Mouse (Mus musculus): ENCODE data around the gene Gm4881. TPM values are rescaled to one million over a fixed set of nuclear protein-coding genes. Genes with fewer than 3 reads are reported as not detected.

The Gm4881 gene
- polyA plus RNA-seq, 1 experiment from 2014 or later, result not detected

- 3% methylated on average over 29 of the region's 29 CpGs for WGBS
- peaks cover 19% of the 10 kb centered on the region for H3K4me1 ChIP-seq
- DNase-seq (ENCODE audit: low spot score), result no peak
- no peaks in the 10 kb centered on the region for H3K36me3 ChIP-seq
- H3K4me3 ChIP-seq, result no peak overlapping the region
- peaks cover 100% of the 10 kb centered on the region for H3K27me3 ChIP-seq (ENCODE audit: low read depth, poor library complexity, severe bottlenecking)
- H3K9me3 ChIP-seq (replicated peaks), result no peaks in the 10 kb centered on the region
- no peak overlapping the region for H3K27ac ChIP-seq
Measured at GRCm38 (mm10) chr7:24948774-24949173, 4.5 kb upstream of the Gm4881 start.

GRCm38 (mm10) chr7:24947316-24948048 lies 3.2 kb upstream of the Gm4881 start:
- peaks cover 100% of the 10 kb centered on the region for H3K27me3 ChIP-seq (ENCODE audit: low read depth, poor library complexity, severe bottlenecking)
- H3K27ac ChIP-seq, result no peak overlapping the region
- DNase-seq (ENCODE audit: low spot score), result no peak
- 2% methylated on average over 7 of the region's 7 CpGs for WGBS
- H3K4me3 ChIP-seq, result no peak overlapping the region
- peaks cover 16% of the 10 kb centered on the region for H3K4me1 ChIP-seq
- no peaks in the 10 kb centered on the region for H3K9me3 ChIP-seq (replicated peaks)
- no peaks in the 10 kb centered on the region for H3K36me3 ChIP-seq

GRCm38 (mm10) chr7:24943641-24944040 lies 653 bp downstream of the Gm4881 start:
- H3K27ac ChIP-seq, result no peak overlapping the region
- no peak for DNase-seq (ENCODE audit: low spot score)
- no peak overlapping the region for H3K4me3 ChIP-seq
- H3K27me3 ChIP-seq (ENCODE audit: low read depth, poor library complexity, severe bottlenecking), result peaks cover 100% of the 10 kb centered on the region
- no peaks in the 10 kb centered on the region for H3K9me3 ChIP-seq (replicated peaks)
- 7% methylated on average over 6 of the region's 6 CpGs for WGBS
- H3K36me3 ChIP-seq, result no peaks in the 10 kb centered on the region
- peaks cover 11% of the 10 kb centered on the region for H3K4me1 ChIP-seq

- H3K27ac ChIP-seq, result no peak overlapping the region
- peaks cover 11% of the 10 kb centered on the region for H3K36me3 ChIP-seq
- no peaks in the 10 kb centered on the region for H3K9me3 ChIP-seq (replicated peaks)
- peaks cover 42% of the 10 kb centered on the region for H3K4me1 ChIP-seq
- no peak for DNase-seq (ENCODE audit: low spot score)
- no peak overlapping the region for H3K4me3 ChIP-seq
- peaks cover 97% of the 10 kb centered on the region for H3K27me3 ChIP-seq (ENCODE audit: low read depth, poor library complexity, severe bottlenecking)
- WGBS, result 2% methylated on average over 15 of the region's 15 CpGs
Measured at GRCm38 (mm10) chr7:24931651-24932050, 12.6 kb downstream of the Gm4881 start.

GRCm38 (mm10) chr7:24930475-24930874 lies 13.8 kb downstream of the Gm4881 start:
- no peaks in the 10 kb centered on the region for H3K9me3 ChIP-seq (replicated peaks)
- no peak for DNase-seq (ENCODE audit: low spot score)
- H3K27me3 ChIP-seq (ENCODE audit: low read depth, poor library complexity, severe bottlenecking), result peaks cover 85% of the 10 kb centered on the region
- peaks cover 42% of the 10 kb centered on the region for H3K4me1 ChIP-seq
- H3K27ac ChIP-seq, result no peak overlapping the region
- peaks cover 23% of the 10 kb centered on the region for H3K36me3 ChIP-seq
- WGBS, result 60% methylated on average over 6 of the region's 6 CpGs
- H3K4me3 ChIP-seq, result no peak overlapping the region

- Histone ChIP-seq H3K27me3 (ENCODE audit: low read depth, poor library complexity, severe bottlenecking) (no peaks in the 10 kb centered on the region), H3K27ac (no peak overlapping the region), H3K4me3 (no peak overlapping the region), H3K9me3 (replicated peaks) (no peaks in the 10 kb centered on the region), H3K4me1 (no peaks in the 10 kb centered on the region; the same call in 1 of the 2 replicates), H3K36me3 (peaks cover 85% of the 10 kb centered on the region)
- 90% methylated on average over 9 of the region's 9 CpGs for WGBS
- DNase-seq (ENCODE audit: low spot score), result no peak
Measured at GRCm38 (mm10) chr7:24919728-24920127, 24.6 kb downstream of the Gm4881 start.

GRCm38 (mm10) chr7:24918763-24919323 lies 25.5 kb downstream of the Gm4881 start:
- DNase-seq (ENCODE audit: low spot score), result no peak
- H3K36me3 ChIP-seq, result peaks cover 76% of the 10 kb centered on the region
- no peaks in the 10 kb centered on the region; the same call in 1 of the 2 replicates for H3K4me1 ChIP-seq
- no peaks in the 10 kb centered on the region for H3K9me3 ChIP-seq (replicated peaks)
- WGBS, result 91% methylated on average over 20 of the region's 20 CpGs
- no peak overlapping the region for H3K4me3 ChIP-seq
- no peak overlapping the region for H3K27ac ChIP-seq
- H3K27me3 ChIP-seq (ENCODE audit: low read depth, poor library complexity, severe bottlenecking), result no peaks in the 10 kb centered on the region

GRCm38 (mm10) chr7:24912480-24912879 lies 31.8 kb downstream of the Gm4881 start:
- Histone ChIP-seq H3K9me3 (replicated peaks) (no peaks in the 10 kb centered on the region), H3K27ac (no peak overlapping the region), H3K27me3 (ENCODE audit: low read depth, poor library complexity, severe bottlenecking) (no peaks in the 10 kb centered on the region), H3K4me3 (no peak overlapping the region), H3K4me1 (peaks cover 5% of the 10 kb centered on the region), H3K36me3 (peaks cover 60% of the 10 kb centered on the region)
- no peak for DNase-seq (ENCODE audit: low spot score)
- 96% methylated on average over 14 of the region's 14 CpGs for WGBS

GRCm38 (mm10) chr7:24907211-24907748 lies 37.0 kb downstream of the Gm4881 start:
- no peak for DNase-seq (ENCODE audit: low spot score)
- H3K4me1 ChIP-seq, result peaks cover 49% of the 10 kb centered on the region
- H3K9me3 ChIP-seq (replicated peaks), result no peaks in the 10 kb centered on the region
- 12% methylated on average over 13 of the region's 13 CpGs for WGBS
- peak overlapping the region; percentile 80 for H3K27ac ChIP-seq
- H3K4me3 ChIP-seq, result peak overlapping the region; percentile 35
- peaks cover 33% of the 10 kb centered on the region for H3K36me3 ChIP-seq
- no peaks in the 10 kb centered on the region for H3K27me3 ChIP-seq (ENCODE audit: low read depth, poor library complexity, severe bottlenecking)

- DNase-seq (ENCODE audit: low spot score), result no peak
- Histone ChIP-seq H3K27ac (peak overlapping the region; percentile 80), H3K27me3 (ENCODE audit: low read depth, poor library complexity, severe bottlenecking) (no peaks in the 10 kb centered on the region), H3K9me3 (replicated peaks) (no peaks in the 10 kb centered on the region), H3K4me1 (peaks cover 56% of the 10 kb centered on the region), H3K4me3 (peak overlapping the region; percentile 35), H3K36me3 (peaks cover 26% of the 10 kb centered on the region)
- 33% methylated on average over 6 of the region's 6 CpGs for WGBS
Measured at GRCm38 (mm10) chr7:24906551-24906950, 37.7 kb downstream of the Gm4881 start.

GRCm38 (mm10) chr7:24904936-24905335 lies 39.4 kb downstream of the Gm4881 start:
- peaks cover 56% of the 10 kb centered on the region for H3K4me1 ChIP-seq
- WGBS, result 18% methylated on average over 3 of the region's 3 CpGs

GRCm38 (mm10) chr7:24904070-24904483 lies 40.2 kb downstream of the Gm4881 start:
- Histone ChIP-seq H3K36me3 (peaks cover 10% of the 10 kb centered on the region), H3K4me1 (peaks cover 56% of the 10 kb centered on the region), H3K4me3 (peak overlapping the region; percentile 80), H3K27me3 (ENCODE audit: low read depth, poor library complexity, severe bottlenecking) (no peaks in the 10 kb centered on the region), H3K9me3 (replicated peaks) (no peaks in the 10 kb centered on the region), H3K27ac (peak overlapping the region; percentile 80)
- peak; percentile 95 for DNase-seq (ENCODE audit: low spot score)
- under 1% methylated on average over 30 of the region's 30 CpGs for WGBS

More at GRCm38 (mm10) chr7:24904936-24905335, 39.4 kb downstream of the Gm4881 start:
- H3K36me3 ChIP-seq, result peaks cover 17% of the 10 kb centered on the region
- no peaks in the 10 kb centered on the region for H3K27me3 ChIP-seq (ENCODE audit: low read depth, poor library complexity, severe bottlenecking)
- no peaks in the 10 kb centered on the region for H3K9me3 ChIP-seq (replicated peaks)
- peak overlapping the region; percentile 80; the same call in 1 of the 2 replicates for H3K27ac ChIP-seq
- peak; percentile 79 for DNase-seq (ENCODE audit: low spot score)
- peak overlapping the region; percentile 80 for H3K4me3 ChIP-seq

- Histone ChIP-seq H3K9me3 (replicated peaks) (no peaks in the 10 kb centered on the region), H3K4me1 (peaks cover 56% of the 10 kb centered on the region)
Measured at GRCm38 (mm10) chr7:24903444-24903825, 40.9 kb downstream of the Gm4881 start.

More at GRCm38 (mm10) chr7:24903444-24903825, 40.9 kb downstream of the Gm4881 start:
- Histone ChIP-seq H3K27me3 (ENCODE audit: low read depth, poor library complexity, severe bottlenecking) (no peaks in the 10 kb centered on the region), H3K36me3 (peaks cover 4% of the 10 kb centered on the region), H3K4me3 (peak overlapping the region; percentile 80), H3K27ac (0 out of 2 replicates have a peak overlapping the region, but pooled peaks have one; percentile 89)
- WGBS, result 48% methylated on average over 10 of the region's 10 CpGs
- no peak for DNase-seq (ENCODE audit: low spot score)

All from limb, embryonic 10.5 days (tissue).